Mouse (Mus musculus) hindbrain, embryonic 16.5 days (tissue): ENCODE measurements at regions not wholly inside any gene's neighbourhood (a gene's known extent, or its start where the extent isn't known, plus 50 kb on each side); places are given as distances from the start of the nearest gene placed in this dataset.

ENCODE experiments used
- ATAC-seq: fragments of 200-750 bp; cut with Nextera tagmentation; 2 replicates; pipeline ENCODE4 v1.8.0; 2017; ENCODE audit warnings: moderate TSS enrichment, moderate library complexity
- H3K27ac ChIP-seq: fragments of 300-500 bp; sonication (generic); 2 replicates; pipeline ENCODE4 v1.5.1; 2014; ENCODE audit warnings: low read depth, mild to moderate bottlenecking, control low read depth, low read length, moderate library complexity
- H3K27me3 ChIP-seq: fragments of 300-500 bp; sonication (generic); replicated peaks from 2 replicates; pipeline ENCODE4 v1.6.1; 2014; ENCODE audit warnings: low read length; ENCODE audit not compliant: control insufficient read depth, insufficient read depth
- H3K36me3 ChIP-seq: fragments of 300-500 bp; sonication (generic); 2 replicates; pipeline ENCODE4 v1.6.1; 2014; ENCODE audit warnings: mild to moderate bottlenecking, low read length, moderate library complexity, mixed read lengths; ENCODE audit not compliant: control insufficient read depth, insufficient read depth
- H3K4me1 ChIP-seq: fragments of 300-500 bp; sonication (generic); 2 replicates; pipeline ENCODE4 v1.6.1; 2014; ENCODE audit warnings: low read depth, low read length; ENCODE audit not compliant: control insufficient read depth, insufficient read depth
- H3K4me2 ChIP-seq: fragments of 300-500 bp; sonication (generic); 2 replicates; pipeline ENCODE4 v1.6.1; 2014; ENCODE audit warnings: mild to moderate bottlenecking, low read length, control low read depth, moderate library complexity
- H3K4me3 ChIP-seq: fragments of 300-500 bp; sonication (generic); 2 replicates; pipeline ENCODE4 v1.5.1; 2014; ENCODE audit warnings: mild to moderate bottlenecking, low read length, control low read depth, moderate library complexity
- H3K9ac ChIP-seq: fragments of 300-500 bp; sonication (generic); 2 replicates; pipeline ENCODE4 v1.6.1; 2014; ENCODE audit warnings: low read depth, mild to moderate bottlenecking, control low read depth, low read length, moderate library complexity
- H3K9me3 ChIP-seq: fragments of 300-500 bp; sonication (generic); 2 replicates; pipeline ENCODE4 v1.6.1; 2014; ENCODE audit warnings: mild to moderate bottlenecking, low read length, moderate library complexity; ENCODE audit not compliant: control insufficient read depth
- WGBS: fragments of 180-500 bp; shearing (Covaris S2); extraction: QIAGEN DNeasy Blood & Tissue Kit; methylation state at CpG from one replicate; pipeline ENCODE4 v1.1.7; 2014; 5-methylcytosine and 5-hydroxymethylcytosine counted together

DNA sequence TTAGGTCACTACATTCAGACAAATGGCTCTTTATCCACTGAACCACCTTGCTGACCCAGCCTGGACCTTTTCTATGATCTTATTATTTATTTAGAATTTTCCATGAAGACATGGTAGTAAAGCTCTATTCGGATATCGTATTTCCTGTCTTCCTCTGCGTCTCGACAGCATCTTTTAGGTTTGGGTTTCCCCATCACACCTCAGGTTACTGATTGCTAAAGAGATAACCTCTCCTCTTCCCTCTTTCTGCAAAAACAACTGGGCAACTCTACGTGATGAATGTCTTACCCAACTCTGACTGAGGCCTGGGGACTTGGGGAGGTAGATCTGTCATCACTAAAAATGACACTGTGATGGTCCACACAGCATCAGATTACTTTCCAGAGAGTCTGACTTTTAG lies 133.4 kb downstream of the Klhl25 start:
- Histone ChIP-seq H3K9ac (no peak overlapping the region), H3K4me1 (peaks cover 10% of the 10 kb centered on the region), H3K36me3 (no peaks in the 10 kb centered on the region), H3K4me2 (no peak overlapping the region), H3K27me3 (no peaks in the 10 kb centered on the region), H3K4me3 (no peak overlapping the region), H3K9me3 (no peaks in the 10 kb centered on the region), H3K27ac (no peak overlapping the region)
- ATAC-seq: no peak
- 72% methylated on average over 5 of the region's 5 CpGs for WGBS

DNA sequence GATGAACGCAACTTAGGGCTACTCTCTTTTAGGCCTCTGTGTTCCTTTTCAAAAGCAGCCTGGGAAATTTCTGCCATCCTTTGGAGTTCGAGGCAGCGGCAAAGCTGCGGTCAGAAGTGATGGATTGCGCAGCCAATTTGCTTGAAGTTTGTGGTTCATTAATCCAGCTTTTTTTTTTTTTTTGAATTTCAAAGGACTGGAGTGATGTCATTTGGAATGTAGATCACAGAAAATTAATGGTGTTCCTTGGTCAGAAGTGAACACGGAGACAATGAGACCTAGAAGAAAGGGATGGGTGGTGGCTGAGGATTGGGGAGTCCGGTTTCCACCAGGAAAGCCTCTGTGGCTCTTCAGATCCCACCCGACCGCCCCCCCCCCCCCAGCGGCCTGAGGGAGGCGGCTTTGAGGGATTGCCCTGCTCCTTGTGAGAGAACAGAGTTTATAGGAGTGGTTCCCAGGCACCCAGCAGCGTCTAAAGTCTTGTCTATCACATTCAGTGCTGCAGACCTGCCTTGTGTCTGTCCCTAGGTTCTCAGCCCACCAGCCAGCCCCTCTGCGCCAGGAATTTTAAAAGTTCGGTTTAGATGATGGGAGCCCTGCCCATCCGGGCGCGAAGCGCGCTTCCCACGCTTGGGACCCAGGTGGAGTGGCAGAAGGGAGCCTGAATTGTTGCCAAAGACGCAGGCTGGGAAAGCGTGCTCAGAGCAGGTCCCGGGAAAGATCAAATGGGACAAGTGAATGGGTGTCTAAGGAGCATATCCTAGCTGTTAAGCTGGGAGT lies 135.1 kb downstream of the Klhl25 start:
- Histone ChIP-seq H3K9ac (peak overlapping the region; percentile 50), H3K4me3 (peak overlapping the region; percentile 27), H3K36me3 (no peaks in the 10 kb centered on the region), H3K4me2 (peak overlapping the region; percentile 57), H3K27ac (0 out of 2 replicates have a peak overlapping the region, but pooled peaks have one; percentile 23), H3K4me1 (peaks cover 10% of the 10 kb centered on the region), H3K27me3 (no peaks in the 10 kb centered on the region), H3K9me3 (no peaks in the 10 kb centered on the region)
- WGBS: 11% methylated on average over 22 of the region's 23 CpGs
- peak; percentile 79 for ATAC-seq

DNA sequence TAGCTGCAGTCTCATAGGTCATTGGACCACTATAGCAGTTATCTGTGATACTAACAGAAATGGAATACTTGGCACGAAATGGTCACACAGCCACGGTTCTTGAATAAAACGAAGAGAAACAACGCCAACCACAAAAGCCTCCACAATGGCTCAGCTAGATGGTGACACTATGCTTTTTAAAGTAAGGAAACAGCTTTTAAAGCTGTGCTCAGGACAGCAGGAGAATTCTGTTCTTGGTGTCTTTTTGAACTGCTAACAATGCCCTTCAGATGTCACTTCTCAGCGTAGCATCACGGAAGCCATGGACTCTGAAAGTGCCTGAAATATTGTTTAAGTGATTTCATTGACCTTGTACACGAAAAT lies 135.7 kb downstream of the Klhl25 start:
- H3K4me3 ChIP-seq: peak overlapping the region; percentile 27

DNA sequence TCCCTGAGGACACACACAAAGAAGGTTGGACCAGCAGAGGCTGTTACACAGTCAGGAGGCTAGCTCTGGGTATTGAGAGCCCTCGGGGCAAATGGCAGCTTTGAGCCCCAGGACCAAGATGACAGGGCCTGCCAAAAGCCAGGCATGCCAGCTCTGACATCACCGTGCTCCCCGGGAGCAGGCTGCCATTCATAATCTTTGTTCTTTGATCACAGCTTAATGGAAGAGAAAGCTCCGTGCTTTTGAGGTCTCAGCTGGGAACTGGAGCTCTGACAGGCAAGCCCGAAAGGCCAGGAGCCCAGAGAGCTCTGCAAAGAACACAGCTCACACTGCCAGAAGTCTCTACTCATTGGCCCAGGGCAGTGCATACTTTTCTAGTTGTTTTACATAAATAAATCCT lies 150.7 kb downstream of the Klhl25 start:
- peak; percentile 91 for ATAC-seq
- 18% methylated on average over 5 of the region's 5 CpGs for WGBS
- no peaks in the 10 kb centered on the region for H3K27me3 ChIP-seq
- no peak overlapping the region for H3K9ac ChIP-seq
- no peaks in the 10 kb centered on the region for H3K9me3 ChIP-seq
- H3K4me2 ChIP-seq: no peak overlapping the region
- H3K4me3 ChIP-seq: no peak overlapping the region
- H3K4me1 ChIP-seq: peaks cover 4% of the 10 kb centered on the region; the same call in 1 of the 2 replicates
- no peak overlapping the region for H3K27ac ChIP-seq
- H3K36me3 ChIP-seq: no peaks in the 10 kb centered on the region

More for the DNA sequence above, 135.7 kb downstream of the Klhl25 start:
- H3K4me2 ChIP-seq: peak overlapping the region; percentile 57
- H3K9me3 ChIP-seq: no peaks in the 10 kb centered on the region
- WGBS: 15% methylated on average over 7 of the region's 7 CpGs
- no peaks in the 10 kb centered on the region for H3K27me3 ChIP-seq
- H3K36me3 ChIP-seq: no peaks in the 10 kb centered on the region
- peaks cover 10% of the 10 kb centered on the region for H3K4me1 ChIP-seq
- ATAC-seq: no peak
- H3K27ac ChIP-seq: 0 out of 2 replicates have a peak overlapping the region, but pooled peaks have one; percentile 23
- no peak overlapping the region; the same call in 1 of the 2 replicates for H3K9ac ChIP-seq

DNA sequence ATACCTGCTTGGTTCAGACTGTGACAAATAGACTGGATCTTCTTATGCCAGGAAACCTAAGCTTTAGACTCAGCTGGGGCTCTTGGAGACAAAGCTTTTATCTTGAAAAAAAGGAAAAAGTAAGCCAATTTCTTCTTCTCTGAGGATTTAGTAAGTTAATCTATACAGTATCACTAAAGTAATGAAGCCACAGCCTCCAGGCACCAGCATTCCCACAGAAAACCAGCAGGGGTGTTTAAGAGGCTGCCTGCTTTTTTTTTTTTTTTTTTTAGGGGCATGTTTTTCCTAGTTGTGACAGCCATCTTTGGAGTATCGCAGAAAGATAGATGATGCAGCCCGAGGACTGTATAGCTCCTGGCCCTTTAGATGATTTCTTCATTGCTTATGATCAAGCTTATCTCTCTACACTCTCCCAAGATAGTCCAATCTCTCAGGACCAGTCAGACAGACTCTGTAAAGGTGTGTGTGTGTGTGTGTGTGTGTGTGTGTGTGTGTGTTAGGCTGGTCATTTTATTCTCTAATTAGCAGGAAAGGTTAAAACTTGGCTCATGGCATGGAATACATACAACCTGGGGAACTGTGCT lies 151.3 kb downstream of the Klhl25 start:
- Histone ChIP-seq H3K4me3 (no peak overlapping the region), H3K9ac (no peak overlapping the region), H3K4me2 (no peak overlapping the region), H3K27ac (no peak overlapping the region), H3K4me1 (peaks cover 4% of the 10 kb centered on the region; the same call in 1 of the 2 replicates), H3K27me3 (no peaks in the 10 kb centered on the region), H3K36me3 (no peaks in the 10 kb centered on the region), H3K9me3 (no peaks in the 10 kb centered on the region)
- 33% methylated on average over 2 of the region's 2 CpGs for WGBS
- ATAC-seq: peak; percentile 67

DNA sequence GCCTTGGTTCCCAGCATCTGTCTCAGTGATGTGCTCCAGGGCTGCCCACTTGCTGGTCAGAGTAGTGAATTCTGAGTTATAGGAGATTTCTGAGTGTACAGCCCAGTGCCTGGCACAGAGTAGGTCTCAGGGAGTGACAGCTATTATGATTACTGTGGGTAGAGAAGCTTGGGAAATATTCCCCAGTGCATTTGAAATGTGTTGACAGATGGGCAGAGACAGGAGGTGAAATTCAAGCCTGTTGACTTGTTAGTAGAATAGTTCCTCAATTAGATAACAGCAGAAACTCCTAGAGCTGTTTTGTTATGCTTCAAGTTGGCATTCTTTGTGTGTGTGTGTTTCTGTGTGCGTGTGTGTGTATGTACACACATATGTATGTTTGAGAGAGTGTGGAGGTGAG lies 152.9 kb downstream of the Klhl25 start:
- H3K4me3 ChIP-seq: no peak overlapping the region
- ATAC-seq: no peak
- no peak overlapping the region for H3K27ac ChIP-seq
- H3K9me3 ChIP-seq: no peaks in the 10 kb centered on the region
- no peak overlapping the region for H3K4me2 ChIP-seq
- WGBS: 90% methylated on average over 1 of the region's 1 CpGs
- H3K9ac ChIP-seq: no peak overlapping the region
- H3K27me3 ChIP-seq: no peaks in the 10 kb centered on the region
- H3K4me1 ChIP-seq: peaks cover 4% of the 10 kb centered on the region; the same call in 1 of the 2 replicates
- no peaks in the 10 kb centered on the region for H3K36me3 ChIP-seq

DNA sequence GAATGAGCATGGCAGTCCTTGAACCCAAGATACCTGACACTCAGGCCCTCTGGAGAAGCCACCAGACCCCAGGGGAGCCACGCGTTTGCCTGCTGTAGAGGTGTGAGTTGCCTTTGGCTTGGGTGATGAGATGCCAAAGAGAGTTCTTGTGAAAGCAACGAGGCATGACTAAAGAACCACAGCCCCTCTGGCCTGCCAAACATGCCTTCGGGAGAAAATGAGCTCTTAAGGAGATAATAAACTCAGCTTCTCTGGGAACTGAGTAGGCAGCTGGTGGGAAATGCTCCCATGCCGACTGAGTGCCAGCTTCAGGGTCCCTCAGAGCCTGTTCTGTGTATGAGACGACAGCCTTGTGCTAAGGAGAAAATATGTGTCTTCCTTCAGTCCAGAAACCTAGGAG lies 160.1 kb downstream of the Klhl25 start:
- WGBS: 43% methylated on average over 6 of the region's 6 CpGs
- no peaks in the 10 kb centered on the region for H3K9me3 ChIP-seq
- ATAC-seq: no peak
- no peaks in the 10 kb centered on the region for H3K36me3 ChIP-seq
- no peaks in the 10 kb centered on the region for H3K4me1 ChIP-seq
- no peak overlapping the region for H3K4me3 ChIP-seq
- no peak overlapping the region for H3K27ac ChIP-seq
- no peak overlapping the region for H3K4me2 ChIP-seq
- no peaks in the 10 kb centered on the region for H3K27me3 ChIP-seq
- no peak overlapping the region for H3K9ac ChIP-seq

DNA sequence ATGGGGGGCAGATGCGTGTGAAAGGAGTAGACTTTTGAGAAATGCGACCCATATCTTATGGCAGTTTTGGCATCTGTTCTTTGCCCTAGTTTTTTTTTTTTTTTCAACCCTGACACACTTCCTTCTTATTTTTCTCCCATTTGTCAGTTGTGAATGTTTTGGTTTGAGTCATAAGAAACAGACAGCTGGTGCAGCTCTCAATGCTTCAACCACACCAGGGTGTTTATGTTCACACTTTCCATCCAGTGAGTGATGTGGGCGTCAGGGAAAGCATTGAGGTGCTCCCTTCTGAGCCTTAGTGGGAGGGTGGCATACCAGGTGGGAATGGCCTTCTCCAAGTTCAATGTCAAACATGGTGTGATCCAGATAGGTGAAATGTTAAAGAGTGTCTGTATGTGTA lies 181.9 kb upstream of the Agbl1 start:
- Histone ChIP-seq H3K4me2 (no peak overlapping the region), H3K4me3 (no peak overlapping the region), H3K36me3 (no peaks in the 10 kb centered on the region), H3K9me3 (no peaks in the 10 kb centered on the region), H3K9ac (no peak overlapping the region), H3K27ac (no peak overlapping the region), H3K4me1 (no peaks in the 10 kb centered on the region), H3K27me3 (no peaks in the 10 kb centered on the region)
- ATAC-seq: no peak
- WGBS: 89% methylated on average over 3 of the region's 3 CpGs

DNA sequence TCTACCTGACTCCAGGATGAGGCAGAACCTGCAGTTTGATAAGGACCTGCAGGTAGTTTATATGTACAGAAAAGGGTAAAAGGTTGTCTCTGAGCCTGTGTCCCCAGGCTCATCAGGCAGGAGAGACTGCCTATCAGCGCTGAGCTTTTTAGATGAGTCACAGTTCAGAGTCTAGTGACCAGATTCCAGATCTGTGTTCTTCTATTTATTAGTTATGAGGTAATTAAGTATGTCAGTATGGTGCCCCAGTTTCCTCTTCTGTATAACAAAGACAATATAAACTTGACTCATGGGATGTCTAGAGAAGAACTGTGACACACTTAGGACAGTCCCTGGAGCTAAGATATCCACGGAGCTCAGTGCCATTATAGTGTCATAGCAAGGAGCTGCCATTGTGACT lies 180.3 kb upstream of the Agbl1 start:
- WGBS: 68% methylated on average over 2 of the region's 2 CpGs
- ATAC-seq: no peak

More for the DNA sequence above, 180.3 kb upstream of the Agbl1 start:
- Histone ChIP-seq H3K4me1 (no peaks in the 10 kb centered on the region), H3K9ac (no peak overlapping the region), H3K27me3 (no peaks in the 10 kb centered on the region), H3K36me3 (no peaks in the 10 kb centered on the region), H3K27ac (no peak overlapping the region), H3K4me2 (no peak overlapping the region), H3K9me3 (no peaks in the 10 kb centered on the region), H3K4me3 (no peak overlapping the region)
